Mouse (Mus musculus) frontal cortex, postnatal 36 days (tissue): ENCODE data around the gene 5830411N06Rik.

Experiments
- DNase-seq, 2 experiments: peaks; one replicate each; pipeline ENCODE4 v3.0.0; 2022; ENCODE audit warnings: low spot score in 2 of 2

The 5830411N06Rik gene

DNA sequence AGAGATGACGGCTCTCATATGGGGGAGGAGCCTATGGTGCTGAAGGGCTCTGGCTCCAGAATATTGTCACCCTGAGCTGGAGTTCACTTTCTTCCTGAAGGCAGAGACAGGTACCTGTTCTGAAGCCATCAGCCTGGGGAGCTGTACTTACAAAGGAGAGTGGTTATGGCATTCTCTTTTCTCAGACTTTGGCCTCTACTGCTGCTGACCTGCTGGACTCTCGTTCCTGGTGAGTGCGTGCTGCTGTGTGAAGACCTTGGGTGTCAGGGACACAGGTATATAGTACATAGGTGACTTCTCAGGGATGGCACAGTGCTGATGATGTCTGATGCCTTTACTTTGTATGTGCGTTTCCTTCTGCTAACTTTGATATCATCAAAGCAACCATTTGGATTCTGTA lies at the start of gene 5830411N06Rik:
TSS of gene 5830411N06Rik (plus strand) at position 69 of the 400 bp plus-strand sequence.
- DNase-seq = no peak

DNA sequence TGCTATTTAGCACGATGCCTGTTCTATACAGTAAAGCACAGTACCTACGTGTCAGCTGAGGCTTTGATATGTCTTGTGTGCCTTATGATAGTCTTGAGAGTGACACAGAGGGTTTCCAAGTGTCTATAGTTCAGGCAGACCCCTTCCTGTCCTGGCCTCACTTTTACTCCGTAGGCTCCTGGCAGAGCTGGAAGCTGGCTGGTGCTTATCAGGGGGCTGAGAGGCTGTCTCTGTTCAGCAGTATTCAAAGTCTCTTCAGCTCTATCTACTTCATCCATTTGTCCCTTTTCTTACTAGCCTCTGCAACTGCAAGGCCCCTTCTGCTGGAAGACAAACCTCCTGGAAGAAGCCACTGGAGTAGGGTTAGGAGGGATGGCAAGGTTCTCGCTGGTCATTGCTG lies 46.0 kb upstream of the 5830411N06Rik start:
- DNase-seq = no peak

DNA sequence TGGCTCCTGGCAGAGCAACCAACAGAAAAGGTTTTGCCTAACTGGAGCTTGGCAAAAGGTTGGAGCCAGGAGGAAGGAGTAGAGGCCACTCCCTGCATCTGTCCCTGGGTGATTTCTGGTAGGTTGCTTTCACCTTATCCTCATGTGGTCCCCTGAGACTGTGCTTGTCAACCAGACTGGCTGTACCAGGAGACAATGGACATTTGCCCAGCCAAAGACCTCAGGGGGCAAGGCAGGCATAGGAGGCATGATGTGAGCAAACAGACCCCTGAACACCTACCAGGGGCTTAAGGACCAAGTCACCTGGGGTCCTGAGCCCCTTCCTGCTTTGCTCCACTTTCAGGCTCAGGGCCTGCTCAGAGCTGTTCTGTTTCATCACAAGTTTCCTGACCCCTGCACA lies 41.2 kb upstream of the 5830411N06Rik start, which contains the start of gene Olfr524:
TSS of gene Olfr524 (minus strand) at position 101 of the 400 bp plus-strand sequence.
- DNase-seq = no peak

DNA sequence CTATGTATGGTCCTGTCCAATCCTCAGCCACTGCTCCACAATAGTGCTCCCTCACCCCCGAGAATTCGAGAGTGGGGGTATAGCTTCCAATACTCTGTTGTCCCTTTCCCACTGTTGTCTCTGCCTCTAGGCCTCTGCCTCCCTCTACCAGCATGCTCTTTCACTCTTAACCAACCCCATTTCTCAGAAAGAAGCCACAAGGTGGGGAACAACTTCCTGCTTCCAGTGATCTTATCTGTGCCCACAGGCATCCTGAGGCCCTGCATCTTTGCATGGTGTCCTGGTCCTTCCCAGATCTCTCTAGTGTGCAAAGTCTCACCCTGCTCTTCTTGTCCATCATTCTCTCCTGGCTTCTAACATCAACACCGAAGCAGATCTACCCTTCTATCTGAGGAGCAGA lies 40.2 kb upstream of the 5830411N06Rik start:
- DNase-seq = no peak

DNA sequence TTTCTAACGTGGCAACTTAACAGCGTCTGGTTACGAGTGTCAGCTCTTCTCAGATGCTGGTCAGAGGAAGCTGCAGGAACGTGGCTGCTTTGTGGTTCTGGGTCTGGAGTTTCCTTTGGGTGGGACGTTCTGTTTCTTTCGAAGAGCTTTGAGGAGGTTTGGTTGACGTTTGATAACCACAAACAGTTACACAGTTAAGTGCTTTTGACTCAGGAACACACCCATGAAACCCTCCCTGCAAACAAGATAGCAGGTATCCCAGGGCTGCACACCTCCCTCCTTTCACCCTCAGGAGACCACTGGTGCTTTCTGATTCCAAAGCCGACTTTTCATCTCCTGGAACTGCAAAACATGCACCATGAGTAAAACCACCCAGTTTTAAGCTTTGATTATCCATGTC lies 38.9 kb upstream of the 5830411N06Rik start:
- DNase-seq = no peak

DNA sequence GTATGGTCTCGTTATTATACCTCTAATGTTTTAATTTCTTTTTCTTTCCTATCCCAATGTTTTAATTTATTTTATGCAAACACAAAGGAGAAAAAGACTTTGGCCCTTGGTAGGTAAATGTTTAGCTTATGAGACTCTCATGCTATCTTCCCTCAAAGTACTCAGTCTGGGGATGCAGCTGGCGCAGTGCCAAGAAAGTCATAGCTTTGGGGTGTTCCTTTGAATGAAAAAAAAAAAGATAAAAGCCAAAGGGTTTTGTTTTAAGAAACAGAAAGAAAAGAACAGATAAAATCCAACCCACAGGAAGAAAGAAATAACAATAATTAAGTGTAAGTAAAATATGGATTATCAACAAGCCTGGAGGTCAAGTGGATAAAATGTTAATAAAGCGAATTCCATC lies 38.4 kb upstream of the 5830411N06Rik start:
- no peak for DNase-seq

DNA sequence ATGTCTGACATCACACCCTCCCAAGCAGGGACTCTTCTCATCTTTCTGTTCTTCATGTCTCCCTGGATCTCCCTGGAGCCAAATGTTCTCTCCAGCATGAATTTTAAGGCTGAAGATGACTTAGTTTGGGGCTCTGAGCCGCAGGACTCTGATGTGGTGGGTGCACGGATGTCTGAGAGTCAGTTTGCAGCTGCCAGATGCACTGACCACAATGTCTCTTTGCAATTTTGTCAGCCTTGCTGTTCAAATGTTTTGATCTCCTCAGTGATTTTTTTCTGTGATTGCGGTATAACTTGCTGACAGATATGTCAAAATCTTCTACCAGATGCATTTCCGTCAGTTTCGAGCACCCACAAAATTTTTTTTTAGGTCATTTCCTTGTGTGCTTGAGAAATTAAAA lies 33.2 kb upstream of the 5830411N06Rik start:
- DNase-seq = no peak

DNA sequence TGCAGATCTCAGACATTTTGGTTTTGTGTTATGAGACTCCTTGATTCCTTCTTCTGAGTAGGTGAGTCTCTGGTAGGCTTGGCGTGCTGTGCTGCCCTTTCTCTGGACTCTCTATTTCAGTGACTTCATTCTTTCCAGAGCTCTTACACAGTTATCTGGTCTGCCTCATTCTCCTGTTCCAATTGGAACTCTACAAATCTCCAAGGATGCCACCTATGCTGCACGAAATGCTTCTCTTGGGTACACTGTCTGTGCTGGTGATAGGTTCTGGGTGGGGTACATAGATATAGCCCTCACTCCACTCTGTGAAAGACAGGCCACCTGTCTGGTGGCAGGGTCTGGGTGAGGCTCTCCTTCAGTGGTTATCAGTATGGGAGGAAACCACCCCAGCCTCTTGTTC lies 29.1 kb upstream of the 5830411N06Rik start, which contains the start of gene Cd163l1:
TSS of gene Cd163l1 (plus strand) at position 301 of the 400 bp plus-strand sequence.
- DNase-seq = no peak

DNA sequence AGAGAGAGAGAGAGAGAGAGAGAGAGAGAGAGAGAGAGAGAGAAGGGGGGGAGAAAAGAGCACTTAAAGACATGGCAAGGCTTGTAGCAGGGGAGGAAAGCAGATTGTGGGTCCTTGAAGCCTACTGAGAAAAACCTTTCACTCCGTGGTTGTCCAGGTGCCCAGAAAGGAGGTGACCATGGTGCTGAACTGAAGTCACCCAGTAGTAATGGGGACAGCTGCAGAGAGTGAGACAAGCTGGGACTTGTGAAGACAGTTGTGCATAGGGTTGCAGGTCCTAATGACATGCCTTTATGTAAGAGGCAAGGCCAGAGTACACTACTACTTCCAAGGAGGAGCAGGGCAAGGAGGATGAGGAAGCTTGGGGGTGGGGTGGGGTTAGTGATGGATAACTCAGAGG lies 27.8 kb upstream of the 5830411N06Rik start:
- no peak for DNase-seq

DNA sequence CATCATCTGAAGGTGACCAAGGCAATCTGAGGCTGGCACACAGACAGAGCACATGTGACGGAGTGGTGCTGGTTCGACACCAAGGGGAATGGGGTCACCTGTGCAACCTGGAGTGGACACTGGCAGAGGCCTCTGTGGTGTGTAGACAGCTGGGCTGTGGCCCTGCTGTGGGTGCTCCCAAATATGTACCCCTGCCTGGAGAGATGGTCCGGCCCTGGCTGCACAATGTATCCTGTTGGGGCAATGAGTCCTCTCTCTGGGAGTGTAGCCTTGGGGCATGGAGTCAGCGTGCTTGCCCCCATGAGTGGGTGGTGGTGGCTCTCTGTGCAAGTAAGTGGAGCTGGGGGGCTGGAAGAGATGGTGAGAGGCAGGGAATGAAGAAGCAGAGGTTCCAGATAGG lies 26.7 kb upstream of the 5830411N06Rik start:
- DNase-seq = no peak

DNA sequence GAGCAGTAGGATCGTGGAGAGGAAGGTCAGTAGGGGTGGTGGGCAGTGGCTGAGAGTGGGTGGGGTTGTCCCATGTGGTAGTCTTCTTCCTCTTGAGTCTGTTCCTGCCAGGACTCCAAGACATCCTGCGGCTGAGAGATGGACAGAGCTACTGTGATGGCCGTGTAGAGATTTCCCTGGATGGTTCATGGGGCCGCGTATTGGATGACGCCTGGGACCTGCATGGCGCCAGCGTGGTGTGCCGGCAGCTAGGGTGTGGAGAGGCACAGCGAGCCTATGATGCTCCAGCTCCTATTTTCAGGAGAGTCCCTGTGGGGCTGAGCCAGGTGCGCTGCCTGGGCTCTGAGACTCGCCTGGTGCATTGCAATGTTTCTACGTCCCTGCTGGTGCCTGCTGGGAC lies 22.9 kb upstream of the 5830411N06Rik start:
- no peak for DNase-seq

DNA sequence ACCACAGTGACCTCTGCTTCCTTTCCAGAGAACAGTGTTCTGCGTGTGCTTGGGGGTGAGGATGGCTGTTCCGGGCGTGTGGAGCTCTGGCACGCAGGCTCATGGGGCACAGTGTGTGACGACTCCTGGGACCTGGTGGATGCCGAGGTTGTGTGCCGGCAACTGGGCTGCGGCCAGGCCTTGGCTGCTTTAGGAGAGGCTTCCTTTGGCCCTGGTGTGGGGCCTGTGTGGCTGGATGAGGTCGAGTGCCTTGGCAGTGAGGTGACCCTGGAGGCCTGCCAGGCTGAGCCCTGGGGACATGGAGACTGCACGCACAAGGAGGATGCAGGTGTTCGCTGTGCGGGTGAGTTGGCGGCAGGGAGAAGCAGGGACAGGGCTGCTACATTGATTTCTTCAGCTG lies 18.6 kb upstream of the 5830411N06Rik start:
- no peak for DNase-seq

DNA sequence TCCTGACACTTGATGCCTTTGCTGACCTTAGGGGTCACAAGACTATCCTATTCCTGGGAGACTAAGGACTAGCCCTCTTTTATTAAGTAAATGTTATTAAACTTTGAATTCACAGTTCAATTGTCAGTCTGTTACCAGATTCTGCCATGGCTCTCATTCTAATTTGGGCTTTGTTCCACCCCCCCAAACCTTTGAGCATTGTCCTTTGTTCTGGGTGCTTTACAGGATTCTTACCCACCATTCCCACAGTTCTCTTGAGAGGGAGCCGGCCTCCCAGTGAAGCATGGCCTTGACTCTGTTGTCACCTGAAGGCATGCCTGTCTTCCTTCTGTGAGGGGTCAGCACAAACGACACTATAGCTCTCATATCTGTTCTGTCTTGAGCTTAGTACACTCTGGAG lies 16.1 kb upstream of the 5830411N06Rik start:
- no peak for DNase-seq

DNA sequence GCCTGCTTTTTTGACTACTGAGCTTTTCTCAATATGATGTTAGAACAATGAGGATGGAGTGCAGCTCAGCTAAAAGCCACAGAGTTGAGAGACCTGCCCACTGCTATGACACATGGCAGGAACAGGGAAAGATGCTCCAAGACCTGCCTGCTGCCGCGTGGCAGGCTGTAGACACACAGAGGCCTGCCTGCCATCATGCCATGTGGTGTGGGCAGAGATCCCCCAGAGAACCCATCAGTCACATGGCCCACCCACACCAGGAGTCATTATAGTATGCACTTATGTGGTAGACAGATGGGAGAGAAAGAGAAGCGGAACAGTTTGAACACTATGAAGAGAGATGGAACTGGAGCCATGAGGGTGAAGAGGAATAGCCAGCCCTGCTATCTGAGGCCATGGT lies 13.4 kb upstream of the 5830411N06Rik start:
- no peak for DNase-seq

DNA sequence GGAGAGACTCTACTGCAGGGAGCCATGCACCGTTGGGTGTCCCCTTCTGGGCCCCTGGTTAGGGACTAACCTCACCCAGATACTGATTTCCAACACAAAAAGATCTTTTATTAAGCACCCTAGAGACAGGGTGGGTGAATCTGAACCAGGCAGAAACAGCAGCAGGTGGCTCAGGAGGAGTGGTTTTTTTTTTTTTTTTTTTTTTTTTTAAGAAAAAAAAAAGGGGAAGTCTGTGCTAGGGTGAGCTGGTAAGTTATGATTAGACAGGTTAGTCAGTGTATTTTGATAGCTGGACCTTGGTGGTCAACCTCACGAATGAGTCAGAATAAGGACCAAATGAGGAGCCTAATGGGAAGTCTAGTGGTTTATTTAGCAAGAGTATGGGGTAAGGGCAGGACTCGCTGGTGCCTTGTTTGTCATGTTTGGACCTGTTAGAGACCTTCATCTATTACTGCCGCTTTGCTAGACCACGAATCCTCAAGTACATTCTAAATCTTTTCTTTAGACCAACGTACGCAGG lies 6.8 kb downstream of the 5830411N06Rik start:
- no peak for DNase-seq

DNA sequence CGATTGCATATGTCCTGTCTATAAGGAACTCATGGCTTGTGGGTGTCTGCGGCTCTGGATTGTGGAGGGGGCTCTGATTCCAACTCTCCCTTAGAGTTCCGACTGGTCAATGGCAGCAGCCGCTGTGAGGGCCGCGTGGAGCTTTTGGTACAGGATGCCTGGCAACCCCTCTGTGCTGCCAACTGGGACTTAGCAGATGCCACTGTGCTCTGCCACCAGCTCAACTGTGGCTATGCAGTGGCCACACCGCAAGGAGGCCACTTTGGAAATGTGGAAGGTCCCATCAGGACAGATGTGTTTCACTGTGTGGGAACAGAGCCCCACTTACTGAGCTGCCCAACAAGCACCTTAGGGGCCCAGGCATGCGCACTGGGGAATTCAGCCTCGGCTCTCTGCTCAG lies 48.7 kb downstream of the 5830411N06Rik start:
- DNase-seq = no peak

DNA sequence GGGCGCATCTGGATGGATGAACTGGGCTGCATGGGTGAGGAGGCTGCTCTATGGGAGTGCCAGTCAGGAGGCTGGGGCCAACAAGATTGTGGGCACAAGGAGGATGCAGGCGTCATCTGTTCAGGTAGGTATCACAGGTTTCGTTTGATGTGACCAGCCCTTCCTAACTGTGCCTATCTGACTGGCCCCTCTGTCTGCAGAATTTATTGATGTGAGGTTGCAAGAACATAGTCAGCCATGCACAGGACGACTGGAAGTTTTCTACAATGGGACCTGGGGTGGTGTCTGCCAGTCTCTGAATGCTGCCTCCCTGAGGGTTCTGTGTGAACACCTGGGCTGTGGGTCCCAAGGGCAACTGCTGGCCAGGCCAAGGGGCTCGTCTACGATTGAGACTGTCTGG lies 49.8 kb downstream of the 5830411N06Rik start:
- no peak for DNase-seq

DNA sequence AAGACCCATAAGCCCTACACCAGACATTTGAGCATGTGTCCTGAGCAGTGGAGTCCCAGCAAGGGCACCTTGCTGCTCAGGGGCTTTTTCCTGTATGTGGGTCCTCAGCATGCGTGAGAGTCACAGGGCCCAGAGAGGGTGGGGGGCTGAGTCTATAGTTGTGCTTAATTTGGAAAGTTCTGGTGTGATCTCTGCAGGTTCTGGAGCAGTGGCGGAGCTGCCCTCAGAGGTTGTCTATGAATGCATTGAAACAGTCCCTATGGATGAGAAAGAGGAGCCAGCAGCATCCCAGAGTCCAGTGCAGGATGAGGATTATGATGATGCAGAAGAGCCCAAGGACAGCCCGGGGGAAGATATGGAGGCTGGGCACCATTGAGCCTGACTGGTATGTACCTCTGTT lies 52.3 kb downstream of the 5830411N06Rik start:
- DNase-seq = no peak

DNA sequence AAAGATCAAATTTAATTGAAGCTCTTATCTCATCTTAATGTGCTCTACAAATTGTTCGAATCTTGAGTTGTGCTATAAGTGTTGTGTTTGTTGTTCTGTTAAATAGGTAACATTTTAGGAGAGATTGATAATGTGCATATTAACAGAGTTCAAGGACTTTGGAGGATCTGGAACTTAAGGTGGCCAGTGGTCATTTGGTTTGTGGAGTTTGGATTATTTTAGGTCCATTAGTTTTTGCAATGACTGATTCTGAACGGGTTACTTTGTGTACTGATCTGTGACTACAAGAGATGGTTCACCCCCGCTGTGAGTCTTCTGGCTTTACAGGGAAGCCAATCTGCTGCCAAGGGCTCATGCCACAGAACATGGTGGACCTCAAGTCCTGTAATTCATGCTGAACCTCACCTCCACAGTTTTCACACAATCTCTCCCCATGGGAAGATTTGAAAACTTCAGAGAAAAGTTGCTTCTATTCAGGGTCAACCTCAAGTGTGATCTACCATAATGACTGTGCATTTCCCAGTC lies 72.8 kb downstream of the 5830411N06Rik start:
- DNase-seq = no peak

DNA sequence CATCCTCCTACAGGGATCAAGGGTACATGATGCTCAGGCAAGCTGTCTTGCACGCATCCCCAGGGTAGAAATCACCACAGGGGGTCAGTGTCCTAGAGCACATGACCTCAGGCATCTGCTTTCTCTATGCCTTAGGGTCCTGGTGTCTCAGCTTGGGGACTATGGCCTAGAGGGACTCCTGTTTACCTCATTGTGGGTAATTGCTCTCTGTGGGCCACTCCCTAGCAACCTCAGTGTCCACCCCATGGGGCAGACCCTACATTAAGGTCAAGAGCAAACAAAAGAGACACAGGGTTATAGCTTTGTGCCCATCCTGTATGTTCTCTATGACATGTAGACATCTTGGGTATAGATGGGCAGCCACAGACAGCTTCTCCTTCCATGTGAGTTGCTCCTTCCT lies 73.5 kb downstream of the 5830411N06Rik start, which contains the start of gene Olfr525:
TSS of gene Olfr525 (plus strand) at position 301 of the 400 bp plus-strand sequence.
- DNase-seq = no peak

DNA sequence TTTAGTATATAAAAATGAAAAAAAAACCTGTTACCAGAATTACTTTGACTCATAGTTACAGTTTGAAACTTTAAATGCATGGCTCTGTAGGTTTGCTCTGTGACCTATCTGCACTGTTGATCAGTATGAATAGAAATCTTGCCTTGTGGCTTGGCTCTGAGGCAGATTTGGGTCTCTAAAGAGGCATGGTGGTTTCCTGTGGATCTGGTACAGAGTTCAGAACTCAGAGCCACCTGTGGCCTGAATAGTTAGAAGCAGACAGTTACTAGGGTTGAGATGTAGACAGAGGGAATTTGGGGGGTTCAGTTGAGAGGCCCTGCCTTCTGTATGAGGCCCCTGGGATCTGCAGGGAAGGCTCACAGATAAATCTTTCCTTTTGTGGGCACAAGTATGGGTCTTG lies 74.1 kb downstream of the 5830411N06Rik start:
- DNase-seq = no peak

DNA sequence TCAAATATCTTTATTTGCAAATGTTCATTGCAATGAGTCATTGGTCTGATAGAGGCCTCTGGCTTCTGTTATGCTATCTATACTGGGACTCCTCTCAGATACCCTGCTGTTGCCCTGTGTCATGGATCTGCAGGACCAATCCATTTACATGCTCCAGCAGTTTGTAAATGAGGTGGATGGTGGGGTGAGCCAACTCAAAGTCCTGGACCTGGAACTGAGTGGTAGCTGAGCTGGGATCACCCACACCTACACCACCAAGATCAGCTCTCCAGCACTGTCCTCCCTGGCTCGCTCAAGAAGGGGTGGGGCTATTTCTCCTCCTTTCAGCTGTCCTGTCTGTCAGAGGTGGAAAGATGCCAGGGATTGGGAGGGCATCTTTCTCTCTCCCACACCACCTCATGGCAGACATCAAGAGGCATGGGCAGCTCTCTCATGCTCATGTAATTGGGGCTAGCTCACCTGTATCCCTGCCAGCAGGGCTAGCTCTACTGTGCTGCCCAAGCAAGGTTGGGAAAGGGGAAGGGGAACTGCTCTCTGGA lies 82.8 kb downstream of the 5830411N06Rik start:
- DNase-seq = no peak

DNA sequence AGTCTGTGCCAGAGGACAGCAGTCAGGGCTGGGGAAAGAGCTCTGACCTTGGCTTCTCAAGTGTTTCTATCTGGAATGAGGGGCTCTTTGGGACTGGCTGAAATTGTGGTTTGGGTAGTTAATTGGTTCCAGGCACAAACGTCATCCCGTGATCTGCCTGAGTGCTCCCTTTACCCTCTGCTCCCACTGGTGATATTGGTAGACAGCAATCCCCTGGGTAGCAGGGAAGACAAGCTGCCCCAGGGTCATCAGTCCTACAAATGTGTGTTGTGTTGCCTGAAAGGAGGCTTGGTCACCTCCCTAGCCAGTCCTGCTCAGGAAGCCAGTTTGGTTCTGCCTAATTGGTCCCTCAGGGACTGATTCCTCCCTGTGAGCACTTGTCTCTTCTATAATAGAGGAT lies 86.6 kb downstream of the 5830411N06Rik start, which contains the start of gene Olfr527:
TSS of gene Olfr527 (plus strand) at position 301 of the 400 bp plus-strand sequence.
- DNase-seq = no peak
